ENCODE assay signal across 8 mouse cellular contexts in genomic region chr19:58806364-58806763, GRCm38 (mm10). TPM values are rescaled to one million over a fixed set of nuclear protein-coding genes. Genes with fewer than 3 reads are reported as not detected.
DNase-seq lines count a peak whose midpoint lies in the region; ATAC-seq and TF ChIP-seq lines count a peak whose summit lies in the region.

No protein-coding gene starts in this region.

- TF ChIP-seq POLR2A in small intestine, adult 2 months (IDR thresholded peaks at IDR 0.05; ENCODE audit: low read depth, low read length): no peak

- no peaks in the 10 kb centered on the region for H3K9me3 ChIP-seq in forebrain, embryonic 12.5 days
- no peaks in the 10 kb centered on the region for H3K9me3 ChIP-seq in hindbrain, embryonic 11.5 days (ENCODE audit: control insufficient read depth, low read length)
- no peaks in the 10 kb centered on the region for H3K9me3 ChIP-seq in midbrain, embryonic 13.5 days

- no peak overlapping the region for H3K4me3 ChIP-seq in forebrain, embryonic 12.5 days (replicated peaks)
- no peak overlapping the region for H3K4me3 ChIP-seq in hindbrain, embryonic 11.5 days (ENCODE audit: low read depth, low read length)
- H3K4me3 ChIP-seq in midbrain, embryonic 13.5 days (replicated peaks): no peak overlapping the region
- no peak overlapping the region for H3K4me3 ChIP-seq in small intestine, adult 2 months (ENCODE audit: low read depth, low read length)

- H3K9ac ChIP-seq in forebrain, embryonic 12.5 days: no peak overlapping the region
- no peak overlapping the region for H3K9ac ChIP-seq in hindbrain, embryonic 11.5 days (ENCODE audit: low read depth, low read length)
- no peak overlapping the region for H3K9ac ChIP-seq in midbrain, embryonic 13.5 days (replicated peaks)

- DNase-seq in Muller cell, postnatal 12 days (ENCODE audit: inconsistent ontology term): peak; percentile 45
- peak; percentile 81 for DNase-seq in brain, adult 2 months (ENCODE audit: low read depth, low spot score)
- DNase-seq in hindbrain, embryonic 11.5 days (ENCODE audit: low spot score): peak; percentile 85
- DNase-seq in left cerebral cortex, postnatal 25 days (ENCODE audit: low spot score in 2 of 2): peak; percentile 72 to 80

- intact Hi-C loops in left cerebral cortex, postnatal 25 days (cut with DNase I): loop anchor here (1.0 to 2.0 kb wide), 2 partner anchors 98 to 402 kb away; no protein-coding TSS in a partner anchor

- peak; percentile 73; the same call in 1 of the 2 replicates for TF ChIP-seq CTCF in small intestine, adult 2 months (IDR thresholded peaks at IDR 0.05; ENCODE audit: extremely low read depth, insufficient read length, insufficient replicate concordance, low read depth, low read length)

- WGBS in forebrain, embryonic 12.5 days: 9% methylated on average over 3 of the region's 3 CpGs
- WGBS in hindbrain, embryonic 11.5 days: 1% methylated on average over 3 of the region's 3 CpGs
- 6% methylated on average over 3 of the region's 3 CpGs for WGBS in midbrain, embryonic 13.5 days
- 4% methylated on average over 3 of the region's 3 CpGs for WGBS in small intestine, adult 2 months

- no peaks in the 10 kb centered on the region for H3K27me3 ChIP-seq in forebrain, embryonic 12.5 days
- H3K27me3 ChIP-seq in hindbrain, embryonic 11.5 days (ENCODE audit: control insufficient read depth, insufficient read depth, low read length): no peaks in the 10 kb centered on the region
- H3K27me3 ChIP-seq in midbrain, embryonic 13.5 days: no peaks in the 10 kb centered on the region
- H3K27me3 ChIP-seq in small intestine, adult 2 months (ENCODE audit: control insufficient read depth, insufficient read depth, low read length): no peaks in the 10 kb centered on the region

- peaks cover 6% of the 10 kb centered on the region; the same call in 1 of the 2 replicates for H3K36me3 ChIP-seq in forebrain, embryonic 12.5 days (replicated peaks)
- no peaks in the 10 kb centered on the region for H3K36me3 ChIP-seq in hindbrain, embryonic 11.5 days (ENCODE audit: control insufficient read depth, insufficient read depth, low read length)
- H3K36me3 ChIP-seq in midbrain, embryonic 13.5 days: peaks cover 16% of the 10 kb centered on the region; the same call in 1 of the 2 replicates
- no peaks in the 10 kb centered on the region; the same call in 1 of the 2 replicates for H3K36me3 ChIP-seq in small intestine, adult 2 months (ENCODE audit: control insufficient read depth, insufficient read depth, low read length)

- H3K4me1 ChIP-seq in forebrain, embryonic 12.5 days: no peaks in the 10 kb centered on the region
- no peaks in the 10 kb centered on the region for H3K4me1 ChIP-seq in hindbrain, embryonic 11.5 days (replicated peaks; ENCODE audit: control insufficient read depth, insufficient read depth, low read length)
- peaks cover 8% of the 10 kb centered on the region; the same call in 1 of the 2 replicates for H3K4me1 ChIP-seq in midbrain, embryonic 13.5 days (replicated peaks)
- no peaks in the 10 kb centered on the region for H3K4me1 ChIP-seq in small intestine, adult 2 months (ENCODE audit: control insufficient read depth, insufficient read depth, insufficient read length, low read length)

- H3K27ac ChIP-seq in forebrain, embryonic 12.5 days: no peak overlapping the region
- H3K27ac ChIP-seq in hindbrain, embryonic 11.5 days (ENCODE audit: low read depth, low read length): no peak overlapping the region
- H3K27ac ChIP-seq in midbrain, embryonic 13.5 days: no peak overlapping the region
- H3K27ac ChIP-seq in small intestine, adult 2 months (ENCODE audit: insufficient read depth, low read depth, low read length): no peak overlapping the region

- H3K4me2 ChIP-seq in forebrain, embryonic 12.5 days: no peak overlapping the region
- H3K4me2 ChIP-seq in hindbrain, embryonic 11.5 days (replicated peaks; ENCODE audit: low read depth, low read length): no peak overlapping the region
- H3K4me2 ChIP-seq in midbrain, embryonic 13.5 days (replicated peaks): no peak overlapping the region

- peak; percentile 46; the same call in 1 of the 2 replicates for ATAC-seq in forebrain, embryonic 12.5 days (ENCODE audit: low FRiP score)
- no peak for ATAC-seq in hindbrain, embryonic 11.5 days (ENCODE audit: low FRiP score)
- peak; percentile 70; the same call in 1 of the 2 replicates for ATAC-seq in midbrain, embryonic 13.5 days
- ATAC-seq in inflammation-experienced regulatory T-cells, adult 6 months: no peak

RNA-seq across cellular contexts. Expression of gene 1700019N19Rik, which starts 12.1 kb away (rescaled TPM):
- polyA plus RNA-seq in forebrain, embryonic 12.5 days (2016; fragmentation: Nextera tagmentation; extraction: Ambion mirVana): not detected in 2 replicates
- polyA plus RNA-seq in hindbrain, embryonic 11.5 days (2014; fragmentation: Nextera tagmentation; extraction: Ambion mirVana): not detected in 2 replicates
- total RNA-seq in left cerebral cortex, postnatal 25 days (2021): under 1 TPM; 0.34 to 0.39 TPM
- not detected in 2 replicates for polyA plus RNA-seq in midbrain, embryonic 13.5 days (2015; fragmentation: Nextera tagmentation; extraction: Ambion mirVana)
- not detected in 2 replicates for polyA plus RNA-seq in small intestine, adult 2 months (2012; rRNA removed)
- not detected for polyA plus RNA-seq in inflammation-experienced regulatory T-cells, adult 6 months (2017; shearing (Covaris generic))

RNA-seq across cellular contexts. Expression of gene Pnliprp2, which starts 46.8 kb away (rescaled TPM):
- not detected in 2 replicates for polyA plus RNA-seq in forebrain, embryonic 12.5 days (2016; fragmentation: Nextera tagmentation; extraction: Ambion mirVana)
- 0.11 TPM in 1 of 2 replicates, not detected in the other for polyA plus RNA-seq in hindbrain, embryonic 11.5 days (2014; fragmentation: Nextera tagmentation; extraction: Ambion mirVana)
- not detected for total RNA-seq in left cerebral cortex, postnatal 25 days (2021)
- polyA plus RNA-seq in midbrain, embryonic 13.5 days (2015; fragmentation: Nextera tagmentation; extraction: Ambion mirVana): 0.09 TPM in 1 of 2 replicates, not detected in the other
- polyA plus RNA-seq in small intestine, adult 2 months (2012; rRNA removed): 81.3 and 223 TPM in 2 replicates
- not detected for polyA plus RNA-seq in inflammation-experienced regulatory T-cells, adult 6 months (2017; shearing (Covaris generic))

Comparison
In these comparisons a context has a peak if more than half of its experiments do, and no peak if none do; other contexts are left out.
1. ATAC-seq: peak in forebrain, embryonic 12.5 days (single experiment) and midbrain, embryonic 13.5 days (single experiment); none in hindbrain, embryonic 11.5 days (single experiment) and inflammation-experienced regulatory T-cells, adult 6 months (single experiment).
2. RNA of gene Pnliprp2, which starts 46.8 kb away (polyA plus RNA-seq): 81.3 to 223 TPM in small intestine, adult 2 months; 0.11 TPM in hindbrain, embryonic 11.5 days, 0.09 TPM in midbrain, embryonic 13.5 days, not detected in forebrain, embryonic 12.5 days and not detected in inflammation-experienced regulatory T-cells, adult 6 months; every median in the first group is over 10 times any median in the second.
3. Peak in every context shown above with its lines, with median percentiles within 50 percentile points of each other: DNase-seq.